Mouse (Mus musculus): ENCODE data around the gene Ctnna3.

The Ctnna3 gene

DNA sequence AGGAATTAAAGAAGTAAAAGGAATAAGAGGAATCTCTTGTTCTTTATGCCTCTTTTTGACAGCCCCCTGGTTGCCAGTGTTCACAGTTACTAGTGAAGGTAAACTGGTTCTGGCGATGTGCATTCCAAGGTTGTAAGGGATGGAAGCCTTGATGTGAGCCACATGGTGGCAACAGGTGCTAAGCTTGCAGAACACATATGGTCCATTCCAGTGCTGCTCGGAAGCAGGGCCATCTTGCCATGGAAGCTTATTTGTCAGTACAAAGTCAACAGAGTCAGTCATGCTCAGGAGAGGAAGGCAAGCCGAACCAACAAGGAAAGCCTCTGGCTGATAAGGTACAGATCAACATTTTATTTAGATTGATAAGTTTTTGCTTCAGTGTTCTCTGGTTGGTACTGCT, 652.4 kb downstream of the Ctnna3 start:
- DNase-seq (ENCODE audit: low spot score), result no peak

DNA sequence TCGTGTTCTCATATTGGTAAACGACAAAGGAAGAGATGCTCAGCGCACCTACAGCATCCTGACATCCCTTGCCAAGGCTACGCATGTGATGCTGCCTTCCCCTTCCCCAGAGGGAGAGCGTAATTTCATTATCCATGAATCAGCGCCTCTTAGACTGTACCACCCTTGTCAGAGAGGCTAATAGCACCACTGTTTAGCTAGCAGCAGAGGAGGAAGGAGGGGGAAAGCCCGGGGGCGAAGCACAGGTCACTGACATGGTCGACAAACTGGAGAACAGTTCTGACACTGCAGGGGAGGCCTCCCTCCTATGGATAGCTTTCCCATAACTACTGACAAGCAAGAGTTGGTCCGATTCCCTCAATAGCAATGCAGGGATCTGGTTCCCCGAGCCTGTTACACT, 653.9 kb downstream of the Ctnna3 start:
- DNase-seq (ENCODE audit: low spot score), result no peak

DNA sequence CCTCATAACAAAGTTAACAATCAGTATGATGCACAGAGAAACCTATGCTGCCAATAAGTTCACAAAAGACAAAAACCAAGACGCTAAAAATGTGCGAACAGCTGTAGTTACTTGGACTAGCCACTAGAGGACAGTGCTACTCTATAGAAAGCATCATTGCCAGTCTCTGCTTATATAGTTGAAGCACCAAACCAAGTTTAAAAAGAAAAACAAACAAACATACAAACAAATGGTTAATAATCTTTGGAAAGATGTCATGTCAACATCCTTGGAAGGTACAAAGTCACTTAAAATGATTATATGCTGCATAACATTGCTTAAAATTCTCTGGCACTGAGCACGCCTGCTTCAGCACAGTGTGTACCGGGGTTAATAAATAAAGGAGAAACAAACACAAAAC, 654.6 kb downstream of the Ctnna3 start:
- no peak for DNase-seq (ENCODE audit: low spot score)

DNA sequence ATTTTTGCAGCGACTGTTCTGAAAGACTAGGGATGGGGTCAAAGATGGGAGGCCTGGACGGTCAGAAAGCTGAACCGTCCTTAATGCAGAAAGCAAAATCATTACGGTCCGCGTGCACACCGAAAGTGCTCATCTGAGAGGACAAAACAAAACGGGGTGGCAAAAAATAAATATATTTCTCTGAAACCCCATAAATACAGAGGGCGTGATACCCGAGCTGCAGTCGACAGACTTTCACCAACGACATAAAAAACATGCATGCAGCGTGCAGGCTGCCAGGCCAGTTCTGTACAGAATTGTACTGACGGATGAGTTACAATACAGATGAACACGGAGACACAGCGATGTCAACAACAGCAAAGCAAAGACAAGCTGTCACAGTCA, 656.3 kb downstream of the Ctnna3 start:
- no peak for DNase-seq (ENCODE audit: low spot score)

DNA sequence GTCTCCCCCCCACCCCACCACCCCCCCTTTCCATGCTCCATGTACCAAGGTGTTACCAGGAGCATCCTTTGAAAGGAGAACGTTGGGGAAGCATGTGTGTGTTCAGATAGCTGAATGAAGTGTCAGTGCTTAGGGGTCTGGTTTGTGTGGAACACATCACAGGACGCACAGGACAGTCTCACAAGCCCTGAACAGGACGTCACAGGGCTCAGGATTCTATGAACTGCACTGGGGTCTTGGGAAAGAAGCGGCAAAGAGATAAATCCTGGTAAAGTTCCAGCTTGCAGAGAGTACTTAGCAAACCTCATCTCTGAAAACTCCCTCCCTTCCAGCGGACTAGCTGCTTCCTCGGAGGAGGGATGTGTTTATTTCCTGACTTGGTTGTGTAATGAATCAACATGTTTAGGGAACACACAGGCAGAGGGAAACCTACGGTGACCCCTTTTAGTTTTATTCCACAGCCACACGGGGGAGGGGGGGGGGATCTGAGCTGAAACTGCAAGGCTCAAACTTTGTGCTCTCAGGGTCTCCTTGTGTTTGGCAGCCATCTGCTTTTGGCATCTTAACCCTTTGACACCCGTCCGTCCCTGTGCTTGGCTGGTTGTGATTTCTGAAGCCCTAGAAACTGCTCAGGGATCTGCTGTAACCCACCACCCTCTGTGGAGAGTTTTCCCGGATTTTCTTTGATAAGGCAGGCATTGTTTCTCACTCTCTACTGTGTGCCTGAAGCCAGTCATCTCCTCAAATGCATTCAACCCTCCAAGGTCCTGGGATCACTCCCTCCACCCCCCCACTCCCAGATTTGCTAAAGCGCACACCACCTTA, 656.9 kb downstream of the Ctnna3 start:
- DNase-seq (ENCODE audit: low spot score), result no peak

DNA sequence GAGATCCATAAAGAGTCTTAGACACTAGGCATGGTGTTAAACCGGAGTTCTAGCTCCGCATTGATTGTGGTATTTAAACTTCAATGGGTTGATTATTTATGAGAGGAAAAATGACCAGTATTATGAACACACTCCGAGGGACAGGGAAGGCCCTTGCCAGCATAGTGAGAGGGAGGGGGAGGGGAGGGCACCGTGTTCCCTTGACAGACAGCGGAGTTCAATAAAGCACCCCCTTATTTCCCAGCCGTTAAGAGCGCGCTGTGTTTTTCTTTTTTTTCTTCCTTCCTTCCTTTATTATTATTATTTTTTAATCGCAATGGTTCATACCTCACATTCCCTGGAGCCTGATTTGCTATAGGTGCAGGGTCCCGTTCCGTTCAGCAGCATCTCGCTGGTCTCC, 657.6 kb downstream of the Ctnna3 start:
- no peak for DNase-seq (ENCODE audit: low spot score)

DNA sequence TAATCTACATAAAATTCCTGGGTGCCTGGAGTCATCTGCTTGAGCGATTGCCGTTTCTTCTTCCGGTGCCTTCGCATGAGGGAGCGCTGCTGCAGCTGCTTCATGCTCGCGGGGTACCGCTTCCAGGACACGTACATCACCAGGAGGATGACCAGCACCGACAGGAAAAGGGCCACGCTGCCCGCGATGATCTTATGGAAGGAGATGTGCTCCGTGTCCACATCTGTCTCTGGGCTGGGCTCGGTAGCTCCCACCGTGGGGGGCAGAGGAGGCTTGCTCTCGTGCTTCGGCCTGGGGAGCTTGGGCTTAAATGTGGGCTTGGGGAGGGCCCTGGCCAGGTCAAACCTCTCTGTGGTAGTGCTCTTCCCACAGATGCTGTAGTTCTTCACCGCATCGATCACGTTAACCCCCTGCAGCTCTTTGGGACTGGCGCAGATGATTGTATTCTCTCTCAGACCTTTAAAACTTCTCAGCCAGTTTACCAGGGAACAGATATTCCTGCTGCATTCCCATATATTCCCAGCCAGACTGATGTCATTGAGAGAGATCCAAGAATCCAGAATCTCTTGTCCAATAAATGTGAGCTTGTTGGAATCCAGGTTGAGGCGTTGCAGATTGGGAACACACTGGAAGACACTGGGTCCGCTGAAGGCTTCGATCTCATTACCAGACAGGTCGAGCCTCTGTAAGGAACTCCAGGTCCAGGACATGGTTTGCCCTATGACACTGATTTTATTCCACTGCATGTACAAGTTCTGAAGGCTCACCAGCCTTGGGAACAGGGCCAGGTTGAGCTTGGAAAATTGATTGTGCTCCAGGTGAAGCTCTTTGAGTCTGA, 658.3 kb downstream of the Ctnna3 start:
- no peak for DNase-seq (ENCODE audit: low spot score)

DNA sequence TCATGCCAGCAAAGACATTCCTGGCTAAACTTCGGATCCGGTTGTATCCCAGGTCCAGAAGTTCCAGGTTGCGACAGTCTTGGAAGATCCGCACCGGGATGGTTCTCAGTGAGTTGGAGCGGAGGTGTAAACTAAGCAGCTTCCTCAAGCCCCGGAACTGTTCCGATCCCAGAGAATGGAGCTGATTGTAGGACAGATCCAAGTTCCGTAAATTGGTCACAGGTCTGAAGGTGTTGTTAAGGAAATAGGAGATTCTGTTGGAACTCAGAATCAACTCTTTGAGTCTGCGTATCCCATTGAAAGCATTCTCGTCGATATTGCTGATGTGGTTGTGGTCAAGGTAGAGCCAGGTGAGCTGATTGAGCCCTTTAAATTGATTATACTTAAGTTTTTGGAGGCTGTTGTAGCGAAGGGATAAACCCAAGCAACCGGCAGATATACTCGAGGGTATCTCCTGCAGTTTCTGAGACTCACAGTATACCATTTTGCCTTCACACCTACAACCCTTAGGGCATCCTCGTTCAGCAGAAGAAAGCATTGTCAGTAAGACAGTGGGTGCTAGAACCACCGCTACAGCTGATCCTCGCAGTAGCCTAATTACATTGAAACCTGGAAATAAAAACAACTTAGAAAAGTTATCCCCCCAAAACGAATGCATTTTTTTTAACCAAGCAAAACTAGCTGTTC, 659.0 kb downstream of the Ctnna3 start:
- DNase-seq (ENCODE audit: low spot score), result no peak

DNA sequence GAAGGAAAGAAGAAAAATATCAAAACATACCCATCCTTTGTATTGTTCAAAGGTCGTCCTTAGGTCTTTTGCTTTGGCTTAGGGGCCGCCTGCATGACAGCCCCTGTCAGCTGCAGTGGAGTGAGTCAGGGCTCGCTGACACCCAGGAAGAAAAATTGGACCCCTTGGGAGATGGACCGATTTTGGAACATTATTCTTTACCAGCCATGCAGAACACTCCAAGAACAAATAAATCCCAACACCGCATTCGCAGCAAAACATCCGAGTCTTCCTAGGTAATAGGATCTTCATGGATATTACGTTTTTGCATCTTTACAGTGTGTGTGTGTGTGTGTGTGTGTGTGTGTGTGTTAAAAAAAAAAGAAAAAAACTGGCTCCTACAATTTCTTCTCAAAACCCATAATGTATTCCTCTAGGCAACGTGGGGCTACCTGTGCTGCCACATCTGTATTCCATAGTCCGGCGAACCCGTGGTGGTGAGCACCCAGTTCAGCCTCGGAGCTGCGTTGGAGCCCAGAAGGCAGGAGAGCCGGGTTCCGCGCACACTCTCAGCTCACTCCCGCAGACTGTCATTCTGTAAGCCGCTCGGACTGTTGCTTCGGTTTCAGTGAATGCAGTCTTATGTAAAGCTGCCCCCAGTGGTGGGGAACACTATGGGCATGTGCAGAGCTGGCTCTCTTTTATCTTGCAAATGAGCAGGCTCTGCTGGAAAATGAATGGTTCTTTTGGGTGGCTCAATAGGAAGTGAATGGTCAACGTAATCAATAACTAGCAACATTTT, 660.0 kb downstream of the Ctnna3 start, which contains the start of gene Lrrtm3:
Lrrtm3 (minus strand) TSS at position 598 of the 781 bp plus-strand sequence.
- no peak for DNase-seq (ENCODE audit: low spot score)

DNA sequence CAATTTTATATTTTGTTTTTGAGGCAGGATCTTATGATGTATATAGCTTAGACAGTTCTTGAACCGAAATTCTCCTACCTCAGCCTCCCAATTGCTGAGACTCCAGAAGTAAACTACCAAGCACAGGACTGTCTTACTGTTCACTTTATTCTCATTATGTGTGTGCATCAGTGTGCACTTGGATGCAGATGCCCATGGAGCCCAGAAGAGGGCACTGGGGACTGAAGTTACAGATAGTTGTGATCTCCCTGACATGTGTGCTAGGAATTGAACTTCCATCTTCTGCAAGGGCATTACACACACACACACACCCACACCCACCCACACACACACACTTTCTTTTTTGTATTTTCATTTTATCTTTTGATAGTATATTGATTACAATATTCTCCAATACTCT, 666.6 kb downstream of the Ctnna3 start:
- no peak for DNase-seq (ENCODE audit: low spot score)

DNA sequence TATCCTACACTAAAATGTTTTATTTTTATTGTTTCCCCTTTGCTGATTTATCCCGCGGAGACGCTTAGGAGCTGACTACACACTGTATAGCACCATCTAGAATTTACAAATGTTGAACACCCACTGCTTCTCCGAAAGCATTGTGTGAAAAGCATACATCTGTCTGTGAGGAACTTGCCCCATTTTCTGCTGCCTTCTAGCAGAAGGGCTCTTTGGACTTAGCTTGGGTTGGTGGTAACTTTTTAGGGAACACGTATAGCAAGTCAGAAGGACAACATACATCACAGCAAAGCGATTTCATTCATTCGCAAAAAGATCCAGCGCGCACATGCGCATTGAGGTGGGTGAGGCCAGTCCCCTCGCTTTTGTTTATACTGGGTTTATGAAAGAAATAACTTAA, 685.3 kb downstream of the Ctnna3 start:
- DNase-seq (ENCODE audit: low spot score), result no peak

DNA sequence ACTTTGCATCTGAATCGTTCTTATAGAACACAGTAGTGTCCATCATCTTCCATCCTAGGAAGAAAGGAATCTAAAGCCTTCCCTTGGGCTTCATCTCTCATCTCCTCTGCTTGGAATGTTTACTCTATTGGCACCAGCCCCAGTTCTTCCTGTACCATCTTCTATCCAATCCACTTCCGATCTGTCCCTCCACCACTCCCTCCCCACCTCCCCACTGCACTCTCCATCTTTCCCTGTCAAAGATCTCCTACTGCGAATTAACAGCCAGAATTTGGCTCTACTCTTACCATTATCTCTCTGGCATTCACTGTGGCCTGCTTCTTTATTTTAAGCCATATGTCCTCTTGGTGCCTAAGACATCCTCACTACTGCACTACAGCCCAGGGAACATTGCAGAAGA, 688.9 kb downstream of the Ctnna3 start:
- no peak for DNase-seq (ENCODE audit: low spot score)

DNA sequence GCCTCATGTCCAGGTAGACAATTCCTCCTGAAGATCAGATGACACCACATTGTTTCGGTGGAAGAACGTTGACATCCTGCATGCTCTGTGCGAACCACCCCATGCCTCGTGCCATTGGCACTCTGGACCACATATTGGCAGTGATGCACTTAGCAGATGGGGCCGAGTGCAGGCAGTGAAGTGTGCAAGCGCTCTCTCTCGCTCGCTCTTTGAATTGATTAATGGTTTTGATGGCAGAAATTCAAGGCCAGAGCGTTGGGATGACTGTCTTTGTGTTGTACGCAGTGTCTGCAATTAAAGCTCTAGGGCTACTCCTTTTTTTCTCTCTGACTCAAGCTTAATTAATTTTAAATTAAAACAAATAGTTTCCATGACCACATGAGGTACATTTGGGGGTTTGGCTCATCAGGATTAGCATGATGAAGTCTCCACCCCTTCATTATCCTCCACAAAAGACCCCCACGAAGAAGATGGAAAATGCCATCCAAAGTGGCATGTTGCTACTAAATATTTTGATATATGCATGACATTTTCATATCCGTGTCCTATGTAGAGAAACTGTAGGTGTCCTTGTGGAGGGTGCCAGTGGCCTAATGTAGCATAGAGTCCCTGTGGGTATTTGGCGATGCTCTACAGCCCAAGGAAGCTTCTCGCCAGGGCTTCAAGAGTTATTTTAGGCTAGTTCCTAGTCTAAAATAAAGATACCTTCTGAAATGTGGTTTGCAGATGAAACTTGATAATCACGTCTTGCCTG, 700.7 kb downstream of the Ctnna3 start:
- DNase-seq (ENCODE audit: low spot score), result no peak

DNA sequence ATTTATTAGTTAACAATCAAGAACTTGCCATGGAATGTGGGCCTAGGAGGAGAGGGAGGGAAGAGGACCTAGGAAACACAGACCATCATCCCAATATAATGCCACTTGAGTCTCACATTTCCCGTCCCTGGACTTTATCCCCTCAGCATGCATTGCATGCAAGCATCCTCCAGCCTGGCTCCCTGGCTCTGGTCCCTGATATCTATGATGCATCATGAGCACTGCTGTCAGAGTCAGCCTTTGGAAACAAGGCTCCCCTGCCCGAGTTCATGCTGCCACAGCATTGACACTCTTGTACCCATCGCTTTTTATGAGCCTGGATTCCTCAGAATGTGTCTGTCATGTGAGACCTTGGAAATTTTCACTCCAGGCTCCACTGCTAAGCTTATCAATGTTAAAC, 703.6 kb downstream of the Ctnna3 start:
- DNase-seq (ENCODE audit: low spot score), result no peak

DNA sequence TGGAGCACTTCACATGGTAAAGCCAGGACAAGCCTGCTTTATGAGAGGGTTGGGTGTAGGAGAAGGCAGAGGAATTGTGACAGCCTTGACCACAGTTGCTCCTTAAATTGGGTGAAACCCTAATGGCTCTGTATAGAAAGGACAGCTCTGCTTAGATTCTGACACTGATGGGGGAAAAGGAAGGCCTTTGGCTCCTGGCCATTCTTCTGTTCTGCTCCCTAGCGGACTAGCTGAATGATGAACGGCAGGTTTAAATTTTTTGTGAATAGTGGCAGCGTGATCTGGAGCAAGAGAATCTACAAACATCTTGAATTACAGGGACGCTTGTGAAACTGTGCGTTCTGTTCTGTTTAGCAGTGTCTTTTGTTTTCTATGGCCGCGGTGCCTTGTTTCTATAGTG, 705.6 kb downstream of the Ctnna3 start:
- DNase-seq (ENCODE audit: low spot score), result no peak

DNA sequence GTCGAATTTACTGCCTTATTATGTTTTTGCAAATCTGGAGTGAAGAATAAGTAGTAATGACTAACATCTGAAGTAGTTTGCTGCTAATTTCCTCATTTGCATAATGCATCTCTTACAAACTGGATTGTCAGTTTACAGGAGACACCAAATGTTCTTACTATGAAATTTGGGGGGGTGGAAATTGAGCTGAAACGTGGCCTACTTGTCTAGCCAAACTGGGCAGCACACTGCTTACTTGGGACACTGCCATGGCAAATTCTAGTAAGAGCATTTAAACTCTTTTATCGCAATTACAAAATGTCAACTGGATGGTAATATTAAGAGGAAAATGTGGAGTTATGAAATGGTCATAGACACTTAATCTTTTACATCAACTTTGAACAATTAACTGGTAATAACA, 716.6 kb downstream of the Ctnna3 start:
- no peak for DNase-seq (ENCODE audit: low spot score)

DNA sequence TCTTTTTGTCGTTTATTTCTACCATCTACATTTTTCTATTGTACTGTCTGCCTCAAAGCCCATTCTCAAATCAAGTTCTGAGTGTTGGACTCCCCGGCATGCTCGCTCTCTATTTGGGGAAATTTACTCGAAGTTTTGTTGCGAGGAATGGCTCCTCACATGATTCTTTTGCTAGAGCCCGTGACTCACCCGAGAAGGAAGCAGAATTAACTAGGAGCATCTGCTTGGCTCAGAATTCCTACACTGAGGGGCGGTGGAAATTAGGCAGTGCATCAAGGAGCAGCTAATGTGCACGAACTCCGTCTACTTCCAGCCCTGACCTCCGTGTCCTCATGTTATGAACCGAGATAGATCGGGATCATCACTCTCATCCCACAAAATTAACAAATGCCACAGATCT, 751.8 kb downstream of the Ctnna3 start:
- DNase-seq (ENCODE audit: low spot score), result no peak

DNA sequence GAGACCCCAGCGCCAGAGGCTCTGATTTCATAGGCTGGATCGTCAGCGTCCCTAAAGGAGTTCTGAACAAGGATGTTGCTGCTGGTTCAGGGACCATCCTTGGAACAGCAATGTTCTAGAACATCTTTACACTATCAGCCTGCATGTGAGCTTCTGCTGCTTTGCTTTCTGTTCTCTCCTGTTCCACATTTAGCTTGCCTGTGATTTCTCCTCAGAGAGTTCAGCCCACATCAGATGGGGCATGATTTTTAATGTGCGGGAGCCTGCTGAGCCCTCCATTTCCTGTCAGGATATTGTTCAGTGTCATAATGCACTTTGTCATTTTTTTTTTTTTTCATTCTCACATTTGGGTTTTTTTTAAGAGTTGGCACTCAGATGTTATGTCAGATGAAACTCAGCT, 752.8 kb downstream of the Ctnna3 start:
- no peak for DNase-seq (ENCODE audit: low spot score)

DNA sequence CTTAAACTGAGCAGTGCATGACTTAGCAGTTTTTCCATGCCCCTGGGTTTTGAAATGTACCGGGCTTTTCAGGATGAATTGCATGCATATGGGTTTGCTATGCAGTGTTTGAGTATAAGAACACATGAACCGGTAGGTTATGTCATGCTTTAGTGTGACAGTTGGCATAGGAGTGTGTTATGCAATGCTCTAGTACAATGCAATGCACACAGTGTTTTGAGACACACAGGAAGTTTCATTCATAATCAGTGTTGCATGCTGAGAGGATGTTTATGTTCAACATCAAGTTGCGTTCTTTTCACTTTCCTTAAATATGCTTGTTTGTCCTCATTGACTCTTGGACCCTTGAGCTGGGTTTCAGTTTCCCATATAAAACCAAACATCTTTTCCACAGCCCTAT, 758.1 kb downstream of the Ctnna3 start:
- no peak for DNase-seq (ENCODE audit: low spot score)

DNA sequence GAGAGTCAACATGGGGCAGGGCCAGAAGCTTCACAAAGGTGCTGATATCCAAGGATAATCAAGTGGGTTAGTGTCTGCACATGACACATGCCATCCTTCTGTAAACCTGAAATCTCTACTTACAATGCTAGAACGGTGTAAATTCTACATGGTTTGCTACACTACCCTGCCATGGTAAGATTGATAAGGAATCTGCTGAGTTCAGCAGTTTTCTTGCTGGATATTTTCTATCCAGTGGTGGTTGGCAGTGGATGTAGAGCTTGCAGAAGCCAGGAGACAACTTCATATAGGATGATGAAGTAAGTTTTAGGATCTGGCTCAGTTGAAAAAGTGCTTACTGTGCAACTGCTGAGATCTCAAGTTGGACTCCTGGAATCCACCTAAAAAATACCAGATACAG, 767.7 kb downstream of the Ctnna3 start:
- DNase-seq (ENCODE audit: low spot score), result no peak

DNA sequence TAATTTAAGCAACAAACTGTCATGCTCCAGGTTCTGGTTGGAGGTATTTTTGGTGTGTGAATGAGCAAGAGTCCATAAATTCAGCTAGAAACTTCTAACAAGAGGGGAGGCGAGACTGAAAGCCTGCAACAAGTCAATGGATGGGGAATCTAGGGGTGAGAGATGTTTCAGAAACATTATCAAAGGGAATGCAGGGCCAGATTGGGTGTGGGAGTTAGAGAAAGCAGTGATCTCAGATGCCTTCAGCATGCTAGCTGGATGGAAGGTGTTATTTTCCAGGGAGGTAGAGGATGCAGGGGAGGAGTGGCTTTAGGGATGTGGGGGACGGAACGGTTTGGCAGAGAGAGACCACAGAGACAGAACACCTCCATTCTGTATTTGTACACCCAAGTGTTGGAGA, 785.7 kb downstream of the Ctnna3 start:
- no peak for DNase-seq (ENCODE audit: low spot score)
